Comparison of ENCODE assay signal across 9 mouse cellular contexts in genomic region chr7:104603173-104603572, GRCm38 (mm10). TPM values are rescaled to one million over a fixed set of nuclear protein-coding genes. Genes with fewer than 3 reads are reported as not detected.
DNase-seq lines count a peak whose midpoint lies in the region; ATAC-seq and TF ChIP-seq lines count a peak whose summit lies in the region.
"Had no signal": no experiment of that assay in that cellular context is flagged by ENCODE, and none has a peak within 500 bp of the region (broad histone marks: within the 10 kb centered on the region; RNA-seq: fewer than 3 reads in every experiment).

No protein-coding gene starts in this region.

- H3K27me3 ChIP-seq in forebrain, embryonic 14.5 days (replicated peaks; ENCODE audit: control insufficient read depth, insufficient read depth, low read length), result no peaks in the 10 kb centered on the region
- no peaks in the 10 kb centered on the region for H3K27me3 ChIP-seq in forebrain, embryonic 13.5 days
- no peaks in the 10 kb centered on the region for H3K27me3 ChIP-seq in liver, embryonic 14.5 days (ENCODE audit: control insufficient read depth, insufficient read depth, low read length)
- H3K27me3 ChIP-seq in splenic B cell, adult 2 months (ENCODE audit: control insufficient read depth, insufficient read depth, low read length, poor library complexity, severe bottlenecking), result no peaks in the 10 kb centered on the region
- H3K27me3 ChIP-seq: liver, embryonic 15.5 days had no signal

- DNase-seq in forebrain, embryonic 14.5 days (ENCODE audit: low spot score), result peak; percentile 14
- DNase-seq in ovary, postnatal 36 days (ENCODE audit: low spot score), result peak; percentile 6
- DNase-seq in ovary, postnatal 10 days (ENCODE audit: low spot score), result no peak
- peak; percentile 34 for DNase-seq in embryo, embryonic 11 days
- DNase-seq in liver, embryonic 14.5 days (ENCODE audit: low read depth in 3 of 3, low spot score in 3 of 3), result peak in 1 of 3 experiments; percentile 0
- peak; percentile 84 for DNase-seq in splenic B cell, adult 2 months (ENCODE audit: low read depth, low spot score)
- DNase-seq in gastrocnemius, adult 8-10 months (ENCODE audit: low spot score in 2 of 2), result no peak

- no peak overlapping the region for H3K27ac ChIP-seq in forebrain, embryonic 14.5 days (ENCODE audit: low read depth, low read length)
- no peak overlapping the region for H3K27ac ChIP-seq in forebrain, embryonic 13.5 days
- no peak overlapping the region for H3K27ac ChIP-seq in liver, embryonic 14.5 days
- H3K27ac ChIP-seq: liver, embryonic 15.5 days had no signal

- TF ChIP-seq CTCF in liver, embryonic 14.5 days (IDR thresholded peaks at IDR 0.05; ENCODE audit: low read depth), result peak; percentile 77

- H3K9ac ChIP-seq in forebrain, embryonic 14.5 days (ENCODE audit: low read length), result no peak overlapping the region
- H3K9ac ChIP-seq in forebrain, embryonic 13.5 days, result no peak overlapping the region
- no peak overlapping the region for H3K9ac ChIP-seq in liver, embryonic 14.5 days (replicated peaks)
- H3K9ac ChIP-seq: liver, embryonic 15.5 days had no signal

- TF ChIP-seq EP300 in liver, embryonic 14.5 days (IDR thresholded peaks at IDR 0.05; ENCODE audit: low read depth), result no peak

- no peaks in the 10 kb centered on the region for H3K9me3 ChIP-seq in forebrain, embryonic 14.5 days (replicated peaks; ENCODE audit: control insufficient read depth, low read length)
- H3K9me3 ChIP-seq in forebrain, embryonic 13.5 days (replicated peaks), result no peaks in the 10 kb centered on the region
- no peaks in the 10 kb centered on the region for H3K9me3 ChIP-seq in liver, embryonic 14.5 days (ENCODE audit: control insufficient read depth, low read length)
- H3K9me3 ChIP-seq: liver, embryonic 15.5 days had no signal

- H3K4me1 ChIP-seq in forebrain, embryonic 14.5 days (ENCODE audit: control insufficient read depth, insufficient read depth, low read length), result no peaks in the 10 kb centered on the region
- no peaks in the 10 kb centered on the region for H3K4me1 ChIP-seq in forebrain, embryonic 13.5 days
- no peaks in the 10 kb centered on the region for H3K4me1 ChIP-seq in liver, embryonic 14.5 days (replicated peaks; ENCODE audit: control insufficient read depth in 2 of 2, insufficient read depth in 2 of 2, low read length in 1 of 2)
- H3K4me1 ChIP-seq: liver, embryonic 15.5 days had no signal

- H3K4me2 ChIP-seq in forebrain, embryonic 14.5 days (ENCODE audit: low read length), result no peak overlapping the region
- H3K4me2 ChIP-seq in forebrain, embryonic 13.5 days, result no peak overlapping the region
- H3K4me2 ChIP-seq in liver, embryonic 14.5 days (ENCODE audit: low read depth), result no peak overlapping the region
- H3K4me2 ChIP-seq: liver, embryonic 15.5 days had no signal

- H3K36me3 ChIP-seq in forebrain, embryonic 14.5 days (ENCODE audit: control insufficient read depth, insufficient read depth, low read length), result no peaks in the 10 kb centered on the region
- no peaks in the 10 kb centered on the region for H3K36me3 ChIP-seq in forebrain, embryonic 13.5 days (ENCODE audit: poor library complexity, severe bottlenecking)
- no peaks in the 10 kb centered on the region for H3K36me3 ChIP-seq in liver, embryonic 14.5 days (replicated peaks; ENCODE audit: control insufficient read depth, insufficient read depth, low read depth)
- H3K36me3 ChIP-seq in splenic B cell, adult 2 months (ENCODE audit: control insufficient read depth, insufficient read depth, low read length, poor library complexity, severe bottlenecking), result no peaks in the 10 kb centered on the region
- H3K36me3 ChIP-seq: liver, embryonic 15.5 days had no signal

- no peak for ATAC-seq in forebrain, embryonic 14.5 days
- no peak for ATAC-seq in forebrain, embryonic 13.5 days
- no peak for ATAC-seq in liver, embryonic 14.5 days (ENCODE audit: insufficient read depth)

- no peak overlapping the region for H3K4me3 ChIP-seq in forebrain, embryonic 14.5 days (ENCODE audit: low read depth, low read length)
- no peak overlapping the region for H3K4me3 ChIP-seq in forebrain, embryonic 13.5 days
- no peak overlapping the region for H3K4me3 ChIP-seq in liver, embryonic 14.5 days (ENCODE audit: insufficient read depth in 1 of 2, low read depth in 2 of 2, low read length in 2 of 2)
- H3K4me3 ChIP-seq: liver, embryonic 15.5 days had no signal

- 5% methylated on average over 3 of the region's 3 CpGs for WGBS in forebrain, embryonic 14.5 days
- whole genome bisulfite sequencing in forebrain, embryonic 13.5 days, result 3% methylated on average over 3 of the region's 3 CpGs
- WGBS in liver, embryonic 14.5 days (ENCODE audit: insufficient replicate concordance), result 3% methylated on average over 3 of the region's 3 CpGs

RNA-seq across cellular contexts. Expression of gene Olfr655, which starts 1.6 kb away (rescaled TPM):
- polyA plus RNA-seq in forebrain, embryonic 14.5 days (2014; fragmentation: Nextera tagmentation; extraction: Ambion mirVana), result not detected in 2 replicates
- polyA plus RNA-seq in forebrain, embryonic 13.5 days (2015; fragmentation: Nextera tagmentation; extraction: Ambion mirVana), result not detected in 2 replicates
- polyA plus RNA-seq in liver, embryonic 14.5 days (2012; rRNA removed), result not detected in 2 replicates
- not detected in 2 replicates for polyA plus RNA-seq in liver, embryonic 14.5 days (2014; fragmentation: Nextera tagmentation; extraction: Ambion mirVana)
- total RNA-seq in gastrocnemius, adult 8-10 months (2022), result not detected
- polyA plus RNA-seq: liver, embryonic 15.5 days had no signal

RNA-seq across cellular contexts. Expression of gene Olfr656, which starts 10.6 kb away (rescaled TPM):
- not detected in 2 replicates for polyA plus RNA-seq in forebrain, embryonic 14.5 days (2014; fragmentation: Nextera tagmentation; extraction: Ambion mirVana)
- not detected in 2 replicates for polyA plus RNA-seq in forebrain, embryonic 13.5 days (2015; fragmentation: Nextera tagmentation; extraction: Ambion mirVana)
- polyA plus RNA-seq in liver, embryonic 14.5 days (2012; rRNA removed), result not detected in 2 replicates
- polyA plus RNA-seq in liver, embryonic 14.5 days (2014; fragmentation: Nextera tagmentation; extraction: Ambion mirVana), result not detected in 2 replicates
- not detected for total RNA-seq in gastrocnemius, adult 8-10 months (2022)
- polyA plus RNA-seq: liver, embryonic 15.5 days had no signal

RNA-seq across cellular contexts. Expression of gene Olfr654, which starts 16.3 kb away (rescaled TPM):
- polyA plus RNA-seq in forebrain, embryonic 14.5 days (2014; fragmentation: Nextera tagmentation; extraction: Ambion mirVana), result not detected in 2 replicates
- not detected in 2 replicates for polyA plus RNA-seq in forebrain, embryonic 13.5 days (2015; fragmentation: Nextera tagmentation; extraction: Ambion mirVana)
- not detected in 2 replicates for polyA plus RNA-seq in liver, embryonic 14.5 days (2012; rRNA removed)
- polyA plus RNA-seq in liver, embryonic 14.5 days (2014; fragmentation: Nextera tagmentation; extraction: Ambion mirVana), result not detected in 2 replicates
- not detected for total RNA-seq in gastrocnemius, adult 8-10 months (2022)
- polyA plus RNA-seq: liver, embryonic 15.5 days had no signal

RNA-seq across cellular contexts. Expression of gene Olfr657, which starts 21.4 kb away (rescaled TPM):
- not detected in 2 replicates for polyA plus RNA-seq in forebrain, embryonic 14.5 days (2014; fragmentation: Nextera tagmentation; extraction: Ambion mirVana)
- polyA plus RNA-seq in forebrain, embryonic 13.5 days (2015; fragmentation: Nextera tagmentation; extraction: Ambion mirVana), result not detected in 2 replicates
- not detected in 2 replicates for polyA plus RNA-seq in liver, embryonic 14.5 days (2012; rRNA removed)
- polyA plus RNA-seq in liver, embryonic 14.5 days (2014; fragmentation: Nextera tagmentation; extraction: Ambion mirVana), result not detected in 2 replicates
- total RNA-seq in gastrocnemius, adult 8-10 months (2022), result not detected
- polyA plus RNA-seq: liver, embryonic 15.5 days had no signal

RNA-seq across cellular contexts. Expression of gene Olfr653, which starts 26.1 kb away (rescaled TPM):
- not detected in 2 replicates for polyA plus RNA-seq in forebrain, embryonic 14.5 days (2014; fragmentation: Nextera tagmentation; extraction: Ambion mirVana)
- polyA plus RNA-seq in forebrain, embryonic 13.5 days (2015; fragmentation: Nextera tagmentation; extraction: Ambion mirVana), result not detected in 2 replicates
- not detected in 2 replicates for polyA plus RNA-seq in liver, embryonic 14.5 days (2012; rRNA removed)
- polyA plus RNA-seq in liver, embryonic 14.5 days (2014; fragmentation: Nextera tagmentation; extraction: Ambion mirVana), result not detected in 2 replicates
- total RNA-seq in gastrocnemius, adult 8-10 months (2022), result not detected
- polyA plus RNA-seq: liver, embryonic 15.5 days had no signal

Comparison
In these comparisons a context has a peak if more than half of its experiments do, and no peak if none do; other contexts are left out.
1. DNase-seq: peak in forebrain, embryonic 14.5 days (single experiment), ovary, postnatal 36 days (single experiment), embryo, embryonic 11 days (single experiment) and splenic B cell, adult 2 months (single experiment); none in ovary, postnatal 10 days (single experiment) and gastrocnemius, adult 8-10 months (0 of 2).